22 mouse cellular contexts compared by ENCODE assay signal in genomic region chr17:24139256-24139655, GRCm38 (mm10). TPM values are rescaled to one million over a fixed set of nuclear protein-coding genes. Genes with fewer than 3 reads are reported as not detected.
DNase-seq lines count a peak whose midpoint lies in the region; ATAC-seq and TF ChIP-seq lines count a peak whose summit lies in the region.
"Had no signal": no experiment of that assay in that cellular context is flagged by ENCODE, and none has a peak within 500 bp of the region (broad histone marks: within the 10 kb centered on the region; RNA-seq: fewer than 3 reads in every experiment).

No protein-coding gene starts in this region.

- 86% methylated on average over 3 of the region's 3 CpGs for WGBS in heart, embryonic 13.5 days
- WGBS in heart, adult 2 months = 60% methylated on average over 3 of the region's 3 CpGs
- WGBS in midbrain, embryonic 14.5 days = 88% methylated on average over 3 of the region's 3 CpGs
- WGBS in midbrain, postnatal 0 days = 83% methylated on average over 3 of the region's 3 CpGs
- 77% methylated on average over 3 of the region's 3 CpGs for WGBS in liver, embryonic 12.5 days (ENCODE audit: insufficient replicate concordance)
- WGBS in thymus, adult 2 months = 71% methylated on average over 3 of the region's 3 CpGs

- H3K27ac ChIP-seq in heart, embryonic 13.5 days (replicated peaks) = no peak overlapping the region
- no peak overlapping the region for H3K27ac ChIP-seq in heart, adult 2 months
- no peak overlapping the region for H3K27ac ChIP-seq in midbrain, embryonic 14.5 days (replicated peaks; ENCODE audit: low read depth, low read length)
- no peak overlapping the region for H3K27ac ChIP-seq in midbrain, postnatal 0 days (ENCODE audit: low read depth, low read length)
- no peak overlapping the region for H3K27ac ChIP-seq in liver, embryonic 12.5 days
- no peak overlapping the region for H3K27ac ChIP-seq in thymus, adult 2 months (ENCODE audit: control insufficient read depth, insufficient read depth, low read length)
- H3K27ac ChIP-seq: forebrain, embryonic 10.5 days; limb, embryonic 10.5 days had no signal

- ATAC-seq in heart, embryonic 13.5 days (ENCODE audit: extremely low read depth, insufficient number of reproducible peaks, low FRiP score, low TSS enrichment) = no peak
- ATAC-seq in midbrain, embryonic 14.5 days (ENCODE audit: low FRiP score, low TSS enrichment) = no peak
- no peak for ATAC-seq in midbrain, postnatal 0 days (ENCODE audit: low FRiP score)
- ATAC-seq in liver, embryonic 12.5 days = no peak
- ATAC-seq: forebrain, postnatal 0 days had no signal

- no peaks in the 10 kb centered on the region for H3K27me3 ChIP-seq in heart, embryonic 13.5 days (replicated peaks)
- no peaks in the 10 kb centered on the region for H3K27me3 ChIP-seq in heart, adult 2 months (ENCODE audit: control insufficient read depth, insufficient read depth, low read length)
- H3K27me3 ChIP-seq in midbrain, embryonic 14.5 days (ENCODE audit: control insufficient read depth, insufficient read depth, low read length) = no peaks in the 10 kb centered on the region
- H3K27me3 ChIP-seq in midbrain, postnatal 0 days (ENCODE audit: insufficient read depth, low read length) = no peaks in the 10 kb centered on the region
- H3K27me3 ChIP-seq in liver, embryonic 12.5 days (replicated peaks) = no peaks in the 10 kb centered on the region
- H3K27me3 ChIP-seq in thymus, adult 2 months (ENCODE audit: control insufficient read depth, insufficient read depth, low read length) = no peaks in the 10 kb centered on the region
- H3K27me3 ChIP-seq: megakaryocyte, embryonic 14.5 days had no signal

- no peak for TF ChIP-seq EP300 in heart, adult 2 months (IDR thresholded peaks at IDR 0.05; ENCODE audit: insufficient read depth, low read depth, low read length)

- no peak for DNase-seq in heart, adult 2 months
- no peak for DNase-seq in midbrain, embryonic 14.5 days
- DNase-seq in midbrain, postnatal 0 days (ENCODE audit: low spot score) = no peak
- DNase-seq in ovary, postnatal 10 days (ENCODE audit: low spot score) = no peak
- no peak for DNase-seq in thymus, adult 2 months
- no peak for DNase-seq in layer of hippocampus, postnatal 14 days (ENCODE audit: low spot score in 2 of 2)
- DNase-seq: adrenal gland, adult 8-10 months; cerebellum, adult 9-11 months; forebrain, postnatal 0 days; heart, adult 11 months; heart, postnatal 36 days; kidney, adult 8-10 months; kidney, postnatal 25 days; layer of hippocampus, adult 9-11 months; right cerebral cortex, postnatal 14 days; spleen, adult 18-20 months; thymus, postnatal 4 days had no signal

- H3K4me3 ChIP-seq in heart, embryonic 13.5 days = peak overlapping the region; percentile 87; the same call in 1 of the 2 replicates
- H3K4me3 ChIP-seq in heart, adult 2 months = no peak overlapping the region
- H3K4me3 ChIP-seq in midbrain, embryonic 14.5 days (replicated peaks; ENCODE audit: low read depth, low read length) = no peak overlapping the region
- no peak overlapping the region for H3K4me3 ChIP-seq in midbrain, postnatal 0 days (ENCODE audit: low read depth, low read length)
- H3K4me3 ChIP-seq in liver, embryonic 12.5 days = no peak overlapping the region
- H3K4me3 ChIP-seq in thymus, adult 2 months (ENCODE audit: control insufficient read depth, insufficient read depth, low read length) = no peak overlapping the region
- H3K4me3 ChIP-seq: limb, embryonic 10.5 days had no signal

- no peak for TF ChIP-seq CTCF in heart, adult 2 months (IDR thresholded peaks at IDR 0.05)
- TF ChIP-seq CTCF in midbrain, postnatal 0 days (IDR thresholded peaks at IDR 0.05) = no peak
- TF ChIP-seq CTCF in thymus, adult 2 months (IDR thresholded peaks at IDR 0.05; ENCODE audit: borderline replicate concordance, control insufficient read depth, extremely low read depth, insufficient read depth, low read length, poor library complexity) = no peak

- no peak for TF ChIP-seq POLR2A in heart, adult 2 months (IDR thresholded peaks at IDR 0.05; ENCODE audit: insufficient read depth, low read depth, low read length)
- TF ChIP-seq POLR2A in thymus, adult 2 months (IDR thresholded peaks at IDR 0.05; ENCODE audit: control insufficient read depth, extremely low read depth, insufficient read depth, low read length, poor library complexity) = no peak

- no peaks in the 10 kb centered on the region for H3K36me3 ChIP-seq in heart, embryonic 13.5 days
- peaks cover 7% of the 10 kb centered on the region for H3K36me3 ChIP-seq in heart, adult 2 months (ENCODE audit: control insufficient read depth, insufficient read depth, low read length)
- no peaks in the 10 kb centered on the region for H3K36me3 ChIP-seq in midbrain, embryonic 14.5 days (ENCODE audit: control insufficient read depth, insufficient read depth, low read length)
- H3K36me3 ChIP-seq in midbrain, postnatal 0 days (ENCODE audit: insufficient read depth, low read length) = no peaks in the 10 kb centered on the region
- peaks cover 14% of the 10 kb centered on the region for H3K36me3 ChIP-seq in liver, embryonic 12.5 days
- H3K36me3 ChIP-seq in thymus, adult 2 months (ENCODE audit: control insufficient read depth, insufficient read depth, low read length) = no peaks in the 10 kb centered on the region
- H3K36me3 ChIP-seq: forebrain, embryonic 10.5 days; limb, embryonic 10.5 days had no signal

- H3K9ac ChIP-seq in heart, embryonic 13.5 days = peak overlapping the region; percentile 37; the same call in 1 of the 2 replicates
- H3K9ac ChIP-seq in heart, adult 2 months (ENCODE audit: low read depth, low read length) = no peak overlapping the region
- no peak overlapping the region for H3K9ac ChIP-seq in midbrain, embryonic 14.5 days (replicated peaks; ENCODE audit: low read length)
- H3K9ac ChIP-seq in midbrain, postnatal 0 days (replicated peaks; ENCODE audit: low read length, poor library complexity, severe bottlenecking) = no peak overlapping the region
- no peak overlapping the region for H3K9ac ChIP-seq in liver, embryonic 12.5 days
- H3K9ac ChIP-seq: forebrain, postnatal 0 days had no signal

- no peaks in the 10 kb centered on the region for H3K9me3 ChIP-seq in heart, embryonic 13.5 days
- H3K9me3 ChIP-seq in midbrain, embryonic 14.5 days (ENCODE audit: control insufficient read depth, low read length) = no peaks in the 10 kb centered on the region
- H3K9me3 ChIP-seq in midbrain, postnatal 0 days (ENCODE audit: low read length) = no peaks in the 10 kb centered on the region
- no peaks in the 10 kb centered on the region for H3K9me3 ChIP-seq in liver, embryonic 12.5 days (replicated peaks)
- H3K9me3 ChIP-seq: forebrain, embryonic 10.5 days; limb, embryonic 10.5 days; megakaryocyte, embryonic 14.5 days had no signal

- H3K79me2 ChIP-seq in heart, adult 2 months (replicated peaks; ENCODE audit: control insufficient read depth, insufficient read depth, low read length) = peaks cover 12% of the 10 kb centered on the region

- H3K4me1 ChIP-seq in heart, embryonic 13.5 days = peaks cover 48% of the 10 kb centered on the region
- peaks cover 12% of the 10 kb centered on the region for H3K4me1 ChIP-seq in heart, adult 2 months (ENCODE audit: control insufficient read depth, insufficient read depth, low read length)
- H3K4me1 ChIP-seq in midbrain, embryonic 14.5 days (ENCODE audit: control insufficient read depth, insufficient read depth, low read length) = peaks cover 18% of the 10 kb centered on the region
- peaks cover 12% of the 10 kb centered on the region for H3K4me1 ChIP-seq in midbrain, postnatal 0 days (ENCODE audit: insufficient read depth, low read length)
- peaks cover 58% of the 10 kb centered on the region for H3K4me1 ChIP-seq in liver, embryonic 12.5 days
- peaks cover 31% of the 10 kb centered on the region for H3K4me1 ChIP-seq in thymus, adult 2 months (replicated peaks; ENCODE audit: control insufficient read depth, insufficient read depth, low read length)

- intact Hi-C loops in heart, adult 2 months (cut with DNase I) = loop anchor here (5.0 kb wide), 1 partner anchor 67 kb away; the partner anchor contains the start of gene Kctd5

- peak overlapping the region; percentile 88 for H3K4me2 ChIP-seq in heart, embryonic 13.5 days
- 0 out of 2 replicates have a peak overlapping the region, but pooled peaks have one; percentile 90 for H3K4me2 ChIP-seq in midbrain, embryonic 14.5 days (ENCODE audit: low read length)
- H3K4me2 ChIP-seq in midbrain, postnatal 0 days (ENCODE audit: low read depth, low read length, poor library complexity, severe bottlenecking) = no peak overlapping the region
- peak overlapping the region; percentile 69; the same call in 1 of the 2 replicates for H3K4me2 ChIP-seq in liver, embryonic 12.5 days

RNA-seq across cellular contexts. Expression of gene Pdpk1, which starts 11.5 kb away (rescaled TPM):
- 30.7 and 35.1 TPM in 2 replicates for polyA plus RNA-seq in heart, embryonic 13.5 days (2015; fragmentation: Nextera tagmentation; extraction: Ambion mirVana)
- total RNA-seq in heart, adult 2 months (2021) = 10 to 100 TPM; 42.5 to 49.1 TPM
- 10.4 and 20.6 TPM in 2 replicates for polyA plus RNA-seq in heart, adult 2 months (2012; rRNA removed)
- 68.3 and 74.3 TPM in 2 replicates for polyA plus RNA-seq in midbrain, embryonic 14.5 days (2014; fragmentation: Nextera tagmentation; extraction: Ambion mirVana)
- total RNA-seq in midbrain, postnatal 0 days (2014; rRNA removed) = 57.9 and 68.1 TPM in 2 replicates
- polyA plus RNA-seq in midbrain, postnatal 0 days (2015; fragmentation: Nextera tagmentation; extraction: Ambion mirVana) = 53.2 and 61.5 TPM in 2 replicates
- 31.4 and 34.9 TPM in 2 replicates for polyA plus RNA-seq in liver, embryonic 12.5 days (2016; fragmentation: Nextera tagmentation; extraction: Ambion mirVana)
- polyA plus RNA-seq in thymus, adult 2 months (2012; rRNA removed) = 56.6 and 57.8 TPM in 2 replicates
- total RNA-seq in layer of hippocampus, postnatal 14 days (2021) = 100 to 1,000 TPM; 102 to 107 TPM

RNA-seq across cellular contexts. Expression of gene Amdhd2, which starts 24.3 kb away (rescaled TPM):
- polyA plus RNA-seq in heart, embryonic 13.5 days (2015; fragmentation: Nextera tagmentation; extraction: Ambion mirVana) = 27.0 and 31.2 TPM in 2 replicates
- total RNA-seq in heart, adult 2 months (2021) = 10 to 100 TPM in 1 of 2 experiments, 1 to 10 TPM in 1; 9.0 to 10.2 TPM
- polyA plus RNA-seq in heart, adult 2 months (2012; rRNA removed) = 11.5 and 17.7 TPM in 2 replicates
- polyA plus RNA-seq in midbrain, embryonic 14.5 days (2014; fragmentation: Nextera tagmentation; extraction: Ambion mirVana) = 25.8 and 27.6 TPM in 2 replicates
- 40.2 and 58.6 TPM in 2 replicates for total RNA-seq in midbrain, postnatal 0 days (2014; rRNA removed)
- 34.0 and 41.4 TPM in 2 replicates for polyA plus RNA-seq in midbrain, postnatal 0 days (2015; fragmentation: Nextera tagmentation; extraction: Ambion mirVana)
- 20.9 and 22.7 TPM in 2 replicates for polyA plus RNA-seq in liver, embryonic 12.5 days (2016; fragmentation: Nextera tagmentation; extraction: Ambion mirVana)
- polyA plus RNA-seq in thymus, adult 2 months (2012; rRNA removed) = 48.2 and 57.6 TPM in 2 replicates
- total RNA-seq in layer of hippocampus, postnatal 14 days (2021) = 10 to 100 TPM; 27.4 to 33.7 TPM

RNA-seq across cellular contexts. Expression of gene Atp6v0c, which starts 30.2 kb away (rescaled TPM):
- polyA plus RNA-seq in heart, embryonic 13.5 days (2015; fragmentation: Nextera tagmentation; extraction: Ambion mirVana) = 544 and 567 TPM in 2 replicates
- 100 to 1,000 TPM; 219 to 255 TPM for total RNA-seq in heart, adult 2 months (2021)
- 732 and 788 TPM in 2 replicates for polyA plus RNA-seq in heart, adult 2 months (2012; rRNA removed)
- 1,214 and 1,517 TPM in 2 replicates for polyA plus RNA-seq in midbrain, embryonic 14.5 days (2014; fragmentation: Nextera tagmentation; extraction: Ambion mirVana)
- total RNA-seq in midbrain, postnatal 0 days (2014; rRNA removed) = 730 and 771 TPM in 2 replicates
- 2,426 and 2,595 TPM in 2 replicates for polyA plus RNA-seq in midbrain, postnatal 0 days (2015; fragmentation: Nextera tagmentation; extraction: Ambion mirVana)
- 371 and 388 TPM in 2 replicates for polyA plus RNA-seq in liver, embryonic 12.5 days (2016; fragmentation: Nextera tagmentation; extraction: Ambion mirVana)
- polyA plus RNA-seq in thymus, adult 2 months (2012; rRNA removed) = 977 and 1,122 TPM in 2 replicates
- 1,000 to 10,000 TPM; 1,388 to 1,424 TPM for total RNA-seq in layer of hippocampus, postnatal 14 days (2021)
